Mouse (Mus musculus) forelimb bud, embryonic 11.5 days (tissue): ENCODE measurements around the gene Tbxa2r.
A peak's percentile ranks its signal among the peaks of the same experiment; 100 is the strongest.

ENCODE experiments used
- DNase-seq: peaks from one replicate; pipeline ENCODE4 v3.0.0-alpha.2; 2012; ENCODE audit warnings: low read depth, low spot score

Tbxa2r gene

DNA sequence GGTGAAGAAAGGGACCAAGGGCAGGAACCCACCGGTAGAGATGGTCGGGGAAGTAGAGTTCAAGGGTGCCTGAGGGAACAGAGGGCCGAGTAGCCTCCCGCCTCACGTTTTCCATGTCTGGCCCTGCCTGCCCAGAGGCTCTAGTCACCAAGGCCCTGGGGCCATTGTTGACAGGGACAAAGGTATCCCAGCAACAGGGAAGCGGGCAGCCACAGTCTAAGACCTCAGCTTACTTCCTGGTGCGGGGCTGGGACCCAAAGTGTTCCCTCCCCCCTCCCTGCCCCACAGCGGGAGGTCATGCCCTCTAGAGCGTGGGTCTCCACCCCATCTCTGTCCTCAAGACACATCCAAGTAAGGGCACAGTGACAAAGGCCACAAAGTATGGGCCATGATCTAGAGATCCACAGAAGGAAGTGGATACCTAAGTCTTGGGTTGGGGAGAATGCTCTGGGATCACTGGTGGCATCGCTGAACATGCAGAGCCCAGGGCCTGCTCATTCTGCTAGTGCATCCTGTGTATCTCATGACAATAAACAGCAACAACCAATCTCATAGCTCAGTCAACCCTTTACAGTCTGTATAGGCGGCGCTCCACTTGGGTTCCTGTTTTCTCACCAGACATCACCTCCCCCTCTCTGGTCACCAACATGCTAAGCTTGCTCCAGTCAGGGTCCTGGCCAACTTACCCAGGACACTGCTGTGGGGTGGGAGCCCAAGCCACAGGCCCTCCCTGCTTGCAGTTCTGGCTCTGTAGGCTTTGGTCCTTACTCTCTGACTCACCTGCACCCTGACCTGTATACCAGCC lies 37.3 kb downstream of the Tbxa2r start, which contains the start of gene 4930404N11Rik:
TSS of gene 4930404N11Rik (minus strand) at position 145 of the 805 bp plus-strand sequence.
- no peak for DNase-seq

DNA sequence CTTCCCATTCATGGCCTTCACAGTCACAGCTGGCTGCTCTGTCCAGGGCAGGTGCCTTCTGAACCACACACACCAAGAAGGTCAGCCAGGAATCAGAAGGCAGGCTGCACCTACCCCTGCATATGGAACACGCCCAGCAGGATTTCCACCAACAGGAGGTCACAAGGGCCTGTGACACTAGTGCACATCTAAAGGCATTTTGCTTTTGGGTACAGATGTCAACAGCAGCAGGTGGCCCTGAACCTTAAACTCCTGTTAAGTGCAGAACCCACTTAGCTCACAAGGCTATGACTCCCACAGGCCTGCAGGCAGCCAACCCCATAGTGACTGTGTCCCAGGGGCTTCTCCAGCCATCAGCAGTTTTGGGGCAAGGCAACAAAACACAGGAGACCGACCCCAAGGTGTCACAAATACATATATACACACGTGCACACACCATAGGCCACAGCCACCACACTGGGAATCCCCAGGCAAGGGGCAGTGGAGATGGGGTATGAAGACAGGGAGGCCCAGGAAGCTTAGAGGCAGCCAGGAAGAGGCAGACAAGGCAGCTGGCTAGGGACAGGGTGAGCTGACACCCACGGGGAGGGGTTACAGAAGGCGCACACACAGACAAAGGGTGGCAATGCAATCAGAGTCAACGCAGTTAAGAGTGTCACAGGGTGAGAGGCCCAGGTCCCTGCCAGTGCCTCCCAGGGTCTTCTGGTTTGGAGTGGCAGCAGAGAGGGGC lies 38.1 kb downstream of the Tbxa2r start:
- DNase-seq: no peak

DNA sequence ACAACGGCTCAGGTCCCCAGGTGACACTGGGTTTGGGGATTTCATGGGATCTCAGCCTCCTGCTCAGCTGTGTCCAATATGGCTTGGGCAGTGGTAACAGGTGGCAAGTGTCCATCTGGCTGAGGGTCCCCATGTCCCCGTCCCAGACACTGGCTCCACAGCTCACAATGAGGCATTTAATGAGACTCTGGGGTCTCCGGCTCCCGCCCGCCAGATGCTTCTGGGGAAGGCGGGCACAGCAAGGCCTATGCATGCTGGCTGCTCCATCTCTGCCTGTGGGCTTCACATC lies 38.6 kb downstream of the Tbxa2r start:
- no peak for DNase-seq

DNA sequence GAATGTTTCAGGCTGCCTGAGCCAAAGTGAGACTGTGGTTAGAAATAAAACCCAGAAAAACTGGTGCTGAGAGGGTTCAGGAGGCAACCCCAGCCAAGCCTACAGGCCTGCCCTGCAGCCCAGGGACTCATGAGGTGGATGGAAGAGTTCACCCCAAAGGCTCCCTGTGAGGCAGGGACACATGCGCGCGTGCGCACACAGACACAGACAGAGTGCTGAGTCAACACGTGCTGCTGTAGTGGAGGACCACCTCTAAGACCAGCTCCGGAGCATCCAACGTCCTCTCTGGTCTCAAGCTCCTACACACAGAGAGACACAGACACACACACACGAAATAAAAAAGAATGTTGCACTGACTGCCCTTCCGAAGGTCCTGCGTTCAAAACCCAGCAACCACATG lies 46.8 kb downstream of the Tbxa2r start:
- DNase-seq: no peak

DNA sequence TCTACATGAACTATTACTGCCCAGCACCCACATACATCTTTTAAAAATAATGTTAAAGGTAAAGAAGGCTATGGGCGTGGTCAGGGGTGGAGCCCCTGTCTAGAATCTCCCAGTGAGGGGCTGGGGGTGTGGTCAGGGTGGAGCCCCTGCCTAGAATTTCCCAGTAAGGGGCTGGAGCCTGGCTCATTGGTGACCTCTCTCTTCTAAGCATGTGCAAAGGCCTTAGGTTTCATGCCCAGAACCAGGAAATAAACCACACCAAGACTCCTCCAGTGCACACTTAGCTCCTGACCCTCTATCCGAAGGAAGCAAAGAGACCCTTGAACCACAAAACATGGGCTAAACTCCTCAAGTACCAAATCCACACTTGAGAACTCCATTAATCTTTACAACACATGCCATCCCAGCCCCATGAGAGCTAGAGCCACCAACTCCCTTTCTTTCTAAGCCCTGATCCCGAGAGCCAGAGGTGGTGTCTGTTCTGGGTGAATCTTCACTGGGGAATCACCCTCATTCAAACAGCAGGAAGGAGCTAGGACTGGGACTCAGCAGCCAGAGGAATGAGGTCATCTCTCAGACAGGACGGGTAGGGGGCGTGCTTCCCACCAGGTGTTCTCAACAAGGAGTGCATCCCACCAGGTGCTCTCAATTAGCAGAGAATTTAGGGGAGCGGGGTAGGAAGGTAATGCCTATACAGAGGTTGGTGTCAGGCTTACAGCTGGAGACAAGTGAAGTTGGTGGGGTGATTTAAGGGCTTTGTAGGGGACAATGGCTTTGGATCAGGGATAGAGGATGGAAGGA lies 48.2 kb downstream of the Tbxa2r start:
- no peak for DNase-seq

DNA sequence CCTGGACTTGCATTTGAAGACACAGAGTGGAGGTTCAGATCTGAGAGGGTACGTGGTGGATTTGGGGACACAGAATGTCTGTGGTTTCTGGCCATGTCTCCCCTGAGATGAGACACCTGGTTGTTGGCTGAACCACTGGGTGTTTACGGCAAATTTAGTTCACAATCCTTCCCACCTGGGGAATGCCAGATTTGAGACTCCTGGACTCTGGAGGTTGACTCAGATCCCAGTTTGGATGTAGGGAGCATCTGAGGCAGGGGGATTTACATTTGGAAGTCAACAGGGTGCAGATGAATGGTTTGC lies 48.8 kb downstream of the Tbxa2r start:
- DNase-seq: no peak

DNA sequence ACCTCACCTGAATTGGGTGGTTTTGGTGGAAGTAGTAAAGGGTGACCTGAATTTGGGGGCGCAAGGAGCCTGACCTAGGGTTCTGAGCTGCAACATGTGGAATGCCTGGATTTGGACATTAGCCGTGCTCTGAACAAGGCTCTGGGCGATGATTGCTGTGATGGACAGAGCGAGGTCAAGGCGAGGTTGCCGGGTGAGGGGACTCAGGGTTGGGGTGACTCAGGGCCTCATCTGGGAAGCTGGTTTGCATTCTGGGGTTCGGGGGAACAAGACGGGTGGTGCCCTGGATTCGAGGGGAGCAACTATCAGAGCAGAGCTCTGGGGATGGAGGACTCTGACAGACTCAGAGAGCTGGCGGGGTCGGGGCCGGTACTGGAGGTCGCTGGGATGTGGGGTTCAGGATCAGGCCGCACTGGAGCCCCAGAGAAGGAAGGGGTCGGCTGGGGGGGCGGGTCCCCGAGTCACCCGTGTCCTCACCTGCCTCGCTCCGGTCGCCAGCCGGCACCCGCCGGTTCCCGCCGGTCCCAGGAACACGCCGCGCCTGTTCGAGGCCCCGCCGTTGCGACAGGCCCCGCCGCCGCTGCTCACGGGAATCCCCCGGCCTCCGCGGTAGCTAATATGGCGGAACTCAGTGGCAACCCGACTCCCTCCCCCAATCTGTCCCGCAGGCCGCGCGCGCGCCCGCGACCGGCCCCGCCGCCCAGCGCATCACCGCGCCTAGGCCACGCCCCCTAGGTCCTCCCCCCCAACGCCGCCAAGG lies 49.4 kb downstream of the Tbxa2r start, which contains the start of gene Fzr1:
TSS of gene Fzr1 (minus strand) at position 724 of the 760 bp plus-strand sequence.
- DNase-seq: no peak

DNA sequence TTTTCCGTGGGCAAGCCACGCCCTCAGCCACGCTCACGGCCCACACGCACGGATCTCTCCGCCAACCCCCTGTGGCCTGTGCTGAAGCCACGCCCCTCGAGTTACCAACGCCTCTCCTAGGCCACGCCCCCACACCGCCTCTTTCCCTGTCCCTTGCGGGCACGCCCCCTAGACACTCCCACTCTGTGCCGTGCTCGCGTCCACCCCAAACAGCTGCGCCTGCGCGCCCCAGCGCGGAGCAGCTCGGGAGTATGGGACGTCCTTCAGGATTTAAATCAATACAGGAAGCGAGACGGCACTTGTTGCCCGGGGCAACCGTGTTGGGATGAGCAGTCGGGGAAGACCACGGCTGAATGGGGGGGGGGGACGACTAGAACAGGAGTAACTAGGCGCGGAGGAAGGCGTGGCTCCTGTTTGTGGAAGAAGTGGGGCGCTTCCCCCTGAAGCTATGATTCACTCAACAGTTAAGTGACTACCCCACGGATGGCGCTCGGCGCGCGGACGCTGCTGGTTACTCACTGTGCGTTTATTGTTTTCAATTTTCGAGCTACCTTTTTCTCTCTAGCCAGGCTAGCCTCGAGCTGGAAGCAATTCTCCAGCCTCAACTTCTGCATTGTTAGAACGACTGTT lies 50.1 kb downstream of the Tbxa2r start:
- DNase-seq: peak; percentile 100

DNA sequence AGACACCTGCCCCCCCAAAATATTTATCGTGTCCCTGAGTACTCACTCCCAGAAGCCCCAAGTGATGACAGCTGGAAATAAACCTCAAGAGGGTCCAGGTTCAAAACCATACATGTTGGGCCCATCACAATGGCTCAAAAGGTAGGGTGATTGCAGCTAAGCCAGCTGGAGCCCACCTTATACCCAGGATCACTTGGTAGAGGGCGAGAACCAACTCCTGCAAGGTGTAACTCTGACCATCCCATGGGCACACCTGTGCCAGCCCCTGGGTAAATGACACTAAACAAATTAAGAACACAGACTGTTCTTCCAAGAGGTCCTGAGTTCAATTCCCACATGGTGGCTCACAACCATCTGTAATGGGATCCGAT lies 50.6 kb downstream of the Tbxa2r start:
- DNase-seq: no peak

DNA sequence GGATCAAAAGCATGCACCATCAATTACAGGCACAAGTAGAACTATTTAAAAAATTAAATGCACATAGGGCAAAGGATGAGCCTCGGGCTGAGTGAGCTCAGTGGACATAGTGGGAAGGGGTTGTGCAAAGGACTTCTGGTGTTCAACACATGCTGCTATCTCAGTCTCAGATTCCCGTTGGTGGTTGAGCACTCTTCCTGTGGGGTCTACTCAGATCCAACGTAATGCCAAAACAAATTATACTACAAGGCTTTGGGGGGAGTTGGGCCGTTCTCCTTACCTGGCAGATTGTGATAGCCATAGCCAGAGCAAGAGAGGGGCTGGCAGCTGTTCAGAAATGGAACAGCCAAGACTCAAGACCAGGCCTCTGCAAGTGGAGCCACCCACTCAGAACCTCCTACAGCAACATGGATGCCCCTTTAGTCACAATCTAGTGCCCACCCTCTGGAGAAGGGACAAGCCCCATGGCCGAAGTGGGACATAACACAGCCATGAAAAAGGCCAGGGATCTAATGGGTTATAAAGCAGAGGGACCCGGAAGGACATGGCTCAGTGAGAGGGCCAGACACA lies 51.4 kb downstream of the Tbxa2r start:
- DNase-seq: no peak

DNA sequence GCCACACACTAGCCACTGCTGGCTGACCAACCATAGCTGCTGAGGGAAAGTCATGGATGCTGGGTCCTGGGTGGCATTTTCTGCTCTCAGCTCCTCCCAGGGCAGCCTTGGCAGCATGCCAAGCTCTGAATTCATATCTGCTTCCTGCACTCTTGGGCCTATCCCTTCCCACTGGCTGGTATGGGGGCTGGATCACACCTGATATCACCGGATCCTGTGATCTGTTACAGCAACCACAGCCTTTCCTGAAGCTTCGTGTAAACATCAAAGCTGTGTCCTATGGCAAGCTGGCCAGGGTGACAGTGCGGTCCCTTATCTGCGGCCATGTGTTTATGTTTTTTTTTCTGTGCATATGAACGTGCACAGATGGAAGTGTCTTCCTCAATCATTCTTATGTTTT lies 53.5 kb downstream of the Tbxa2r start:
- no peak for DNase-seq

DNA sequence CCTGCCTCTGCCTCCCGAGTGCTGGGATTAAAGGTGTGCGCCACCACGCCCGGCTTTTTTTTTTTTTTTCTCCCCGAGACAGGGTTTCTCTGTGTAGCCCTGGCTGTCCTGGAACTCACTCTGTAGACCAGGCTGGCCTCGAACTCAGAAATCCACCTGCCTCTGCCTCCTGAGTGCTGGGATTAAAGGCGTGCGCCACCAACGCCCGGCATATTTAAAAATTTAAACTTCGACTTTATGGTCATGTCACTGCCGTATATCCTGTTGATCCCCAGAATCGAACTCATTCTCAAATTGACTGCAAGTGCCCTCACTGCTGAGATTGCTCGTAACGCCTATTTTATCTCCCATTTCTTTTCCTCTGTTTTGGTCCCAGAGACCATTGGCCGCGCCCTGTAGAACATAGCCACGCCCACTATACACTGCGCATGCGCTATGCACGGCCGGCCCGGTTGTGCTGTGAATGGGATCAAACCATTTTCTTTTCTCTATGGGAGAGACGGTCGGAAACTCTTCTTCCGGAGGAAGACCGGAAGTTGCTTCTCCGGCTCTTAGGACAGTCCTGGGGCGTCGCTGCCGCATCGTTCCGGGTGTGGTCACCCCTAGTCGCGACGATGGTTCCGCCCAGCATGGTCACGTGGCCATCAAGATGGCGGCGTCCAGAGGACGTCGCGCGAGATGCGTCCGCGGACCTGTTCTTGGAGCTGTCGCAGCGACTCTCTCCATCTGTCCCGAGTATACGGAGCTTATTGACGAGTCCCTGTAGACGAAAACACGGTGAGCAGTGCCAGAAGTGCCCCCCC lies 55.5 kb downstream of the Tbxa2r start, which contains the start of the genes Dohh and Gm48551:
TSS of gene Dohh (plus strand) at position 627 of the 803 bp plus-strand sequence.
TSS of gene Gm48551 (plus strand) at position 665 of the 803 bp plus-strand sequence.
- peak; percentile 97 for DNase-seq

DNA sequence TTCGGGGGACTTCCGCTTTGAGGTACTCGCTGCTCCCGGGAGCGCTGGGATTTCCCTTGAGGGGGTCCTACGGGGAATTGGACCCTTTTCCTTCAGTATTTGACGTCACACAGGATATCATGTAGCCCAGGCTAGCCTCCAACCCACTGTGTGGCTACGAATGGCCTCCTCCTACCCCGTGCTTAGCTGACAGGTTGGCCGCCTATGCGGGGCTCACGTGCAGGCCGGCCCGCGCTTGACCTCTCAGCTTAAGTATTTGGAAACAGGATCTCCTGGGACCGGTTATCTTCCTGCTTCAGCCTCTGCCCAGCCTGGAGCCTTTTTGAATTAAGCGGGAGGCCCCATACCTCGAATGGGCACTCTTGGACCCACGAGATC lies 56.1 kb downstream of the Tbxa2r start:
- DNase-seq: no peak
